Mouse (Mus musculus) cerebellum, adult 2 months (tissue): Measurements from ENCODE around the gene Slc8b1. TPM values are rescaled to one million over a fixed set of nuclear protein-coding genes. Genes with fewer than 3 reads are reported as not detected.

Experiments
- DNase-seq, 2 experiments: peaks; one replicate each; pipeline ENCODE4 v3.0.0; 2021
- H3K27ac ChIP-seq: fragments of 200-500 bp; 2 replicates; pipeline ENCODE4 v1.5.1; 2012; ENCODE audit warnings: low read length, control low read depth, inconsistent platforms; ENCODE audit not compliant: insufficient read depth
- H3K27me3 ChIP-seq: fragments of 200-500 bp; 2 replicates; pipeline ENCODE4 v1.6.1; 2012; ENCODE audit warnings: inconsistent platforms, mild to moderate bottlenecking, low read length, moderate library complexity; ENCODE audit not compliant: control insufficient read depth, insufficient read depth
- H3K4me1 ChIP-seq: fragments of 200-500 bp; 2 replicates; pipeline ENCODE4 v1.6.1; 2011; ENCODE audit warnings: low read length; ENCODE audit not compliant: control insufficient read depth, insufficient read depth
- H3K4me3 ChIP-seq: fragments of 200-500 bp; replicated peaks from 2 replicates; pipeline ENCODE3; 2011; ENCODE audit warnings: mild to moderate bottlenecking, low read depth, low read length, control low read depth; ENCODE audit not compliant: insufficient read depth
- CTCF ChIP-seq: fragments of 200-500 bp; IDR thresholded peaks from 2 replicates; pipeline ENCODE4 v1.5.1; 2011; ENCODE audit warnings: low read depth, mild to moderate bottlenecking, control low read depth, low read length, moderate library complexity, borderline replicate concordance; ENCODE audit not compliant: insufficient read depth
- POLR2A ChIP-seq: fragments of 200-500 bp; IDR thresholded peaks from 2 replicates; pipeline ENCODE4 v1.6.1; 2011; ENCODE audit warnings: low read length, control low read depth, borderline replicate concordance; ENCODE audit not compliant: insufficient read depth
- WGBS: fragments of 180-500 bp; shearing (Covaris S2); methylation state at CpG from one replicate; pipeline ENCODE4 v1.1.7; 2018; 5-methylcytosine and 5-hydroxymethylcytosine counted together
- polyA plus RNA-seq: library from polyadenylated mRNA; depleted of rRNA; stranded (reverse); fragments of >200 nt; gene quantifications from 2 replicates; pipeline ENCODE4 v1.2.3, GENCODE M21; 2012

Gene Slc8b1
- polyA plus RNA-seq, 1 experiment, result 8.2 TPM

GRCm38 (mm10) chr5:120534686-120535075 is 23.7 kb downstream of the Slc8b1 start:
- Histone ChIP-seq H3K27ac (no peak overlapping the region), H3K27me3 (no peaks in the 10 kb centered on the region), H3K4me1 (peaks cover 14% of the 10 kb centered on the region), H3K4me3 (no peak overlapping the region)
- no peak for DNase-seq
- WGBS, result 25% methylated on average over 2 of the region's 2 CpGs
- TF ChIP-seq POLR2A, result no peak
- no peak for TF ChIP-seq CTCF

- H3K27ac ChIP-seq, result peak overlapping the region; percentile 51
These were observed 25.1 kb downstream of the Slc8b1 start for GRCm38 (mm10) chr5:120536046-120536445.

DNA sequence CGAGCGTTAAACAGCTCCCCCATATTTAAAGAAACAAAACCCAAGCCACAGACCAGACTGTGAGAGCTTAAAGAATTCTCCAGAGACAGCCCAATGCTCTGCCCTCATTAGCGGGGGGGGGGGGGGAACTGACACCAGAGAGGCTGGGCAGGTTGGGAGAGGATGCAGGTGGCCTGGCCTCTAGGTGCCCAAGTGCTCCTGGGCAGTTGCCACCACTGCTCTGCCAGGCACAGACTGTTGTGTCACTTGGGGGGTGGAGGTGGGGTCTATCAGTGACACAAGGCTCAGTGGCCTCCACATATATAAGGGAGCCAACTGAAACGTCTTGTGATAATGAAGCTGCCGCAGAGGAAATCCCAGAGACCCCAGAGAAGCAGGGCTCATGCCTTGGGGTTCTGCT is 25.7 kb downstream of the Slc8b1 start:
- DNase-seq, result peak in 1 of 2 experiments; percentile 43
- TF ChIP-seq POLR2A (no peak), CTCF (no peak)
- peaks cover 14% of the 10 kb centered on the region for H3K4me1 ChIP-seq
- no peak overlapping the region for H3K4me3 ChIP-seq
- 42% methylated on average over 5 of the region's 5 CpGs for WGBS
- no peaks in the 10 kb centered on the region for H3K27me3 ChIP-seq
- peak overlapping the region; percentile 51 for H3K27ac ChIP-seq

More at GRCm38 (mm10) chr5:120536046-120536445, 25.1 kb downstream of the Slc8b1 start:
- 18% methylated on average over 13 of the region's 13 CpGs for WGBS
- H3K4me3 ChIP-seq, result no peak overlapping the region
- TF ChIP-seq CTCF (no peak), POLR2A (no peak)
- H3K4me1 ChIP-seq, result peaks cover 14% of the 10 kb centered on the region
- H3K27me3 ChIP-seq, result no peaks in the 10 kb centered on the region
- DNase-seq, result peak; percentile 66 to 74

DNA sequence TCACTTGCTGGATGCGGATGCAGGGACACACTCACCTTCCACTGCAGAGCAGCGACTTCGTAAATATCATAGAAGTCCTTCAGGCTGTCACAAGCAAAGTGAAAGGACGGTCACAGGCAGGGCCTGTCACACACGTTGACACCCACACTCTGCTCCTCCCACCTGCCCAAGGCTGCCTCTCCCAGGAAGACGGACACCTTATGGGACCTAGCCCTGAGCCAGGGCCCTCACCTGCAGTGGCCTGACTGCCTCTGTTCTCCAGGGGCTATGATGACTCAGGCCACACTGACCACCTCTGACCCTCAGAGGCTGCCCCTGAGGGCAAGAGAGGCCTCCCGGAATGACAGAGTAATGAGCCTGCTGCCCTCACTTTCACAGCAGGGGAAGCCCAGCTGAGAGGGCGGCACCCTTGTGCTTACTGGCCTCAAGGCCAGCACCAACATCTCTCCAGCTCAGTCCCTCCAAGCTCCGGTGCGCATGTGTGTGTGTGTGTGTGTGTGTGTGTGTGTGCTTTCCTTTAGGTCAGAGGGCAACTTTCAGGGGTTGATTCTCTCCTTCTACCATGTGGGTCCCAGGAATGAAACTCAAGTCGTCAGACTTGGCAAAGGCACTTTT is 37.4 kb downstream of the Slc8b1 start:
- Histone ChIP-seq H3K4me3 (no peak overlapping the region), H3K4me1 (no peaks in the 10 kb centered on the region), H3K27me3 (no peaks in the 10 kb centered on the region), H3K27ac (no peak overlapping the region)
- WGBS, result 83% methylated on average over 11 of the region's 11 CpGs
- TF ChIP-seq CTCF (no peak), POLR2A (no peak)
- no peak for DNase-seq

DNA sequence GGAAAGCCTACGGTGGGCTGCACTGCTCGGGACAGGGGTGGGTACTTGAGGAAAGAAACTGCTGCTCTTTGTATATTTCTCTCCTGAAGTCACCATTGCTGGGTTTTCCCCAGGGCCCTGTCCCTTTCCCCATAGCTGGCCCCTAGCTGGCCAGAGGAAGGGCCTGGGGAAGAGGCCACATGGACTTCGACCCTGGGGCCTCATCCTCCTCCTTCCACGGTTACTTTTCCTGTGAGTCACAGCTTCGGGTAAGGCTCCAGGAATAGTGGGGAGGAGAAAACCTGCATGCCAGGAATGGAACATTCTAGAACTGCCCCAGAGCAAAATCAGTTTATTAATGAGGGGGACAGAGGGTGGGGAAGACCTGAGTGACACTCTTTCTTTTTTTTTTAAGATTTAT is 39.2 kb downstream of the Slc8b1 start:
- H3K27ac ChIP-seq, result no peak overlapping the region
- WGBS, result 84% methylated on average over 5 of the region's 5 CpGs
- no peaks in the 10 kb centered on the region for H3K27me3 ChIP-seq
- no peak for DNase-seq
- H3K4me1 ChIP-seq, result peaks cover 3% of the 10 kb centered on the region; the same call in 1 of the 2 replicates
- no peak for TF ChIP-seq POLR2A
- no peak for TF ChIP-seq CTCF
- H3K4me3 ChIP-seq, result no peak overlapping the region

GRCm38 (mm10) chr5:120550673-120551072 is 39.7 kb downstream of the Slc8b1 start:
- Histone ChIP-seq H3K4me1 (peaks cover 5% of the 10 kb centered on the region; the same call in 1 of the 2 replicates), H3K27ac (no peak overlapping the region), H3K4me3 (no peak overlapping the region), H3K27me3 (no peaks in the 10 kb centered on the region)
- TF ChIP-seq CTCF (no peak), POLR2A (no peak)
- no peak for DNase-seq
- WGBS, result 98% methylated on average over 5 of the region's 5 CpGs

GRCm38 (mm10) chr5:120555871-120556270 is 44.9 kb downstream of the Slc8b1 start:
- WGBS, result 66% methylated on average over 24 of the region's 24 CpGs
- H3K27me3 ChIP-seq, result no peaks in the 10 kb centered on the region
- TF ChIP-seq CTCF, result no peak
- no peak for TF ChIP-seq POLR2A
- H3K4me3 ChIP-seq, result no peak overlapping the region
- DNase-seq, result peak in 1 of 2 experiments; percentile 37
- H3K27ac ChIP-seq, result no peak overlapping the region
- peaks cover 41% of the 10 kb centered on the region for H3K4me1 ChIP-seq

DNA sequence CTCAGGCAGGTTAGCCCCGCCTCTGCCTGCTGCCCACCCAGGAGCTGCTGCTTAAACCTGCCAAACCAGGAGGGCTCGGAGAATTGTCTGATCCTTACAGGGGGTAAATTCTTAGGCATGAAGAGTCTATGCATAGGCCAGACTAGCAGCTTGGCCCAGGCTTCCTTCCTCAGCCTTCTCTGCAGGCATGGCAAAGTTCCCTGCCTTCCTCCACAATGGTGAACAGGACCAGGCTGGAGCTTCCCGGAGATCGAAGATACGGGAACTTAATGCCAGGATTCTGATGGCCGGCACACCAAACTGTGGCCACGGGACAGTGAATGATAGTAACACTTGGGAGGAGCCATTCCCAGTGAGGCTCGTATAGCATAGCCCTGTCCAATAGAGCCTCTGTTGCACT is 47.1 kb downstream of the Slc8b1 start:
- Histone ChIP-seq H3K27me3 (no peaks in the 10 kb centered on the region), H3K4me1 (peaks cover 41% of the 10 kb centered on the region), H3K27ac (peak overlapping the region; percentile 32; the same call in 1 of the 2 replicates), H3K4me3 (no peak overlapping the region)
- 21% methylated on average over 8 of the region's 8 CpGs for WGBS
- TF ChIP-seq CTCF (no peak), POLR2A (no peak)
- DNase-seq, result peak in 1 of 2 experiments; percentile 52
